Mouse (Mus musculus): ENCODE data around the gene Gm14124. TPM values are rescaled to one million over a fixed set of nuclear protein-coding genes. Genes with fewer than 3 reads are reported as not detected.
A peak's percentile ranks its signal among the peaks of the same experiment; 100 is the strongest.
"Not testable (repeated sequence)": the region's sequence is repeated elsewhere in the genome, so short reads cannot be mapped to it uniquely, and the experiment has no call there.

Gene Gm14124
- polyA plus RNA-seq (2014; fragmentation: Nextera tagmentation; extraction: Ambion mirVana) = not detected in 2 replicates

DNA sequence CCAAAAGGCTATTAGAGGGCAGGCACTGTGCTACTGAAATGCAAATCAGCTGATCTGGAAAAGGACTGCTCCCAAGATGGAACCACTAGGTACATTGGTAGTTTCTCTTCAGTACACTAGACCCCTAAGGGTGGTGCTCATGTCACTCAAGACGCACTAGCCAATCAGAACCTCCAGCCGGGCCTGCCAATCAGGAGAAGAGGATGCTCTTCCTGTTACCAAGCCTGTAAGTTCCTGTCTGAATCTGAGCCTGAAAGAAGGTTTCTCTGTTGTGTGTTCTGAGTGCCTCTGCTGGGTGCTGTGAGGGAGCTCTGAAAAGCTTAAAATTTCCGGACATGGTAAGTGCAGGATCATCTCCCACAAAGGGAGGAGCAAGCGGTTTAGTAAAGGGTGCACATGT is at the start of gene Gm14124:
TSS of gene Gm14124 (plus strand) at position 227 of the 400 bp plus-strand sequence.
- not testable (repeated sequence) for H3K9me3 ChIP-seq (ENCODE audit: control insufficient read depth, low read length); H3K4me1 ChIP-seq (ENCODE audit: control insufficient read depth, insufficient read depth, low read length); H3K27ac ChIP-seq (ENCODE audit: low read depth, low read length); H3K4me2 ChIP-seq (ENCODE audit: low read depth); H3K9ac ChIP-seq (ENCODE audit: low read length); ATAC-seq (ENCODE audit: insufficient read depth, low FRiP score, low TSS enrichment); DNase-seq (ENCODE audit: low spot score); H3K27me3 ChIP-seq (ENCODE audit: control insufficient read depth, insufficient read depth, low read length); H3K4me3 ChIP-seq (ENCODE audit: low read depth, low read length); H3K36me3 ChIP-seq (ENCODE audit: control insufficient read depth, insufficient read depth, low read length)
- WGBS = 85% methylated on average over 3 of the region's 4 CpGs

DNA sequence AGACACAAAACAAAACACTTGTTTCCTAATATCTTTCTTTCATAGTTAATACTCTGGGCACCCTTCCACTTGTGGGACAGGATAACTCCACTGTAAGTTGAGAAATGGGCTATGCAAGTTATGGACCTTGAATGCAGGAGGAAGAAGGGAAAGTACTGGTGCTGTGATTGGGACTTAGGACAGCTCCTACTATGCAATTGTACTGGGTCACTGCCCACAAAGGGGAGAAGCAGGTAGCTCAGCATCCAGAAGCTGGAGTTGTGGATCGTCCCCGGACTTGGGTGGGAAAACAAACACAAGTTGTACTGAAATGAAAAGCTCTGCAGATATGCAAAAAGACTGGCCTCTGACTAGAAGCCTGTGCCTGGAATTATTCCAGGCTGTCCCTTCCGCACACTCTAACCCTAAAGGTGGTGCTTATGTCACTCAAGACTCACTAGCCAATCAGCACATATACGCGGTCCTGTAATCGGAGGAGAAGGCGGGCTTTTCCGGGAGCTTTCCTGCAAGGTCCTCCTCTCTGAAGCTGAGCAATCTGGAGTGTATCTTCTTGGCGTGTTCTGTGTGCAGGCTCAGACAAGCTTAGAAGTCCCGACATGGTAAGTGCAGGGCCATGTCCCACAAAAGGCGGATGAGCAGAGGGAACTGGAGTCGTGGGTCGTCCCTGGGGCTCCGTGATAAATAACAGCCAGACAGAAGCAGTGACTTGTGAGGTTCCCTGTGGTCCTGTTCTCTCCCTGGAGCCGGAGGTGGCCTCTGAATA is 39.5 kb upstream of the Gm14124 start, which contains the start of gene Zfp937:
TSS of gene Zfp937 (plus strand) at position 474 of the 763 bp plus-strand sequence.
- ATAC-seq (ENCODE audit: insufficient read depth, low FRiP score, low TSS enrichment) = peak; percentile 99
- H3K36me3 ChIP-seq (ENCODE audit: control insufficient read depth, insufficient read depth, low read length); H3K4me1 ChIP-seq (ENCODE audit: control insufficient read depth, insufficient read depth, low read length); H3K27me3 ChIP-seq (ENCODE audit: control insufficient read depth, insufficient read depth, low read length); H3K9me3 ChIP-seq (ENCODE audit: control insufficient read depth, low read length); H3K27ac ChIP-seq (ENCODE audit: low read depth, low read length): not testable (repeated sequence)
- peak within 1 kb of the TSS; percentile 25 for H3K4me2 ChIP-seq (ENCODE audit: low read depth)
- H3K4me3 ChIP-seq (ENCODE audit: low read depth, low read length) = peak within 1 kb of the TSS; percentile 31
- WGBS = 1% methylated on average over 15 of the region's 15 CpGs
- DNase-seq (ENCODE audit: low spot score) = peak; percentile 71
- peak within 1 kb of the TSS; percentile 44; the same call in 1 of the 2 replicates for H3K9ac ChIP-seq (ENCODE audit: low read length)

DNA sequence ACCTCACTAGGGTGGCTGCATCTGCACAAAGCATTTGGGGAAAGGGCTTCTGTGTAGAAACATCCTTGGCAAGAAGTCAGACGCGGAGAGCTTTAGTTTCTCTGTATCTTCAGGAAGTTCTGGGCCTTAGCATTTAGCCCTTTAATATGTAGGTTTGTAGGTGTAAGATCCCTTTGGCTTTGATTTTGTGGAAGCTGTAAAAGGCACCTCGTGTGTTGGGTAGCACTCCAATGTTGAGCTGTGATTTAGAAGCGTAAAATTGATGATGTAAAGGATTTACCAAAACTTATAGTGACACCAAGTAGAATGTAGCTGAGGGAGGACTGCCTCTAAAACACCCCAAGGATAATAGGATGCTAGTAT is 39.0 kb upstream of the Gm14124 start:
- Histone ChIP-seq H3K4me3 (ENCODE audit: low read depth, low read length) (peak overlapping the region; percentile 31), H3K4me2 (ENCODE audit: low read depth) (peak overlapping the region; percentile 25), H3K9ac (ENCODE audit: low read length) (peak overlapping the region; percentile 44; the same call in 1 of the 2 replicates)
- H3K27me3 ChIP-seq (ENCODE audit: control insufficient read depth, insufficient read depth, low read length); H3K27ac ChIP-seq (ENCODE audit: low read depth, low read length); H3K9me3 ChIP-seq (ENCODE audit: control insufficient read depth, low read length); H3K36me3 ChIP-seq (ENCODE audit: control insufficient read depth, insufficient read depth, low read length); H3K4me1 ChIP-seq (ENCODE audit: control insufficient read depth, insufficient read depth, low read length); DNase-seq (ENCODE audit: low spot score): not testable (repeated sequence)
- ATAC-seq (ENCODE audit: insufficient read depth, low FRiP score, low TSS enrichment) = peak; percentile 17; the same call in 1 of the 2 replicates
- 0% methylated on average over 2 of the region's 4 CpGs for whole genome bisulfite sequencing

DNA sequence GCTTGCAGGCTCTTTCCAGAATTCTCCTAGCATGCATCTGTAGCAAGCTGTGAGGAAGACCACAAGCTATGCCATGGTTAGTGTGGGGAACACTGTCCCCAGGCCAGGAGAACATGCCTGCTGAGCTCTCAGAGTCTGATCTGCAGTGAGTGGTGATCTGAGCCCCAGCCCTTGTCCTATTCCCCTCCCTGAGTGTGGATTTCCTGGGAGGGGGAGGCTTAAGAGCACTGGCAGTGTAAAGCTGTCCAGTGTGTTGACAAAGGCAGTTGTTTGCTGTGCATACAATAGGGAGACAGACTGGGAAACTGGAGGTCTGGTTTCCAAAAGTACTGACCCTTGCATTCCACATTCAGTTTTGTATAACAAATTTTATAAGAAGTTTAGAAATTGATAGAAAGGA is 34.1 kb upstream of the Gm14124 start:
- not testable (repeated sequence) for H3K27me3 ChIP-seq (ENCODE audit: control insufficient read depth, insufficient read depth, low read length); ATAC-seq (ENCODE audit: insufficient read depth, low FRiP score, low TSS enrichment); H3K27ac ChIP-seq (ENCODE audit: low read depth, low read length); H3K4me1 ChIP-seq (ENCODE audit: control insufficient read depth, insufficient read depth, low read length); H3K4me2 ChIP-seq (ENCODE audit: low read depth); H3K36me3 ChIP-seq (ENCODE audit: control insufficient read depth, insufficient read depth, low read length); H3K9ac ChIP-seq (ENCODE audit: low read length); DNase-seq (ENCODE audit: low spot score); H3K9me3 ChIP-seq (ENCODE audit: control insufficient read depth, low read length); H3K4me3 ChIP-seq (ENCODE audit: low read depth, low read length)

DNA sequence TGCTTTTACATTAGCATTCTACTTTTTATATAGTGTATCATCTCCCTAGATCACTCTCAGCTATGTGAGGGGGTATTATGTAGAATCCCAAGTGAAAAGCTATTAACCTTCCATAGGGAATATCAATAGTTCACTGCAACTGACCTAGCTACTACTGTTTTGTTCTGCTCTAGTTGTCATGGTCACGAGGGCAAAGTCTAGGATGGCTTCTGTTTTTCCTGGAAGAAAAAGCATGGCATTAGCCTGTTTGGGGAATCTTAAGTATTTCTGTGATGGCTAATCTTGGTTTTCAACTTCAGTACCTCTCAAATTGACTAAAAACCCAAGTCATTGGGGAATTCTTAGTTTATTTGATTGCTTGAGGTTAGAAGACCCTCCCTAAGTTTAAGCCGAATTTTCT is 14.1 kb upstream of the Gm14124 start:
- WGBS = 90% methylated on average over 2 of the region's 2 CpGs
- H3K9me3 ChIP-seq (ENCODE audit: control insufficient read depth, low read length) = no peaks in the 10 kb centered on the region
- H3K27ac ChIP-seq (ENCODE audit: low read depth, low read length) = no peak overlapping the region
- DNase-seq (ENCODE audit: low spot score) (no peak), ATAC-seq (ENCODE audit: insufficient read depth, low FRiP score, low TSS enrichment) (no peak)
- H3K36me3 ChIP-seq (ENCODE audit: control insufficient read depth, insufficient read depth, low read length) = no peaks in the 10 kb centered on the region; the same call in 1 of the 2 replicates
- H3K27me3 ChIP-seq (ENCODE audit: control insufficient read depth, insufficient read depth, low read length) = no peaks in the 10 kb centered on the region
- H3K4me1 ChIP-seq (ENCODE audit: control insufficient read depth, insufficient read depth, low read length) = no peaks in the 10 kb centered on the region
- no peak overlapping the region for H3K9ac ChIP-seq (ENCODE audit: low read length)
- no peak overlapping the region for H3K4me2 ChIP-seq (ENCODE audit: low read depth)
- H3K4me3 ChIP-seq (ENCODE audit: low read depth, low read length) = no peak overlapping the region

DNA sequence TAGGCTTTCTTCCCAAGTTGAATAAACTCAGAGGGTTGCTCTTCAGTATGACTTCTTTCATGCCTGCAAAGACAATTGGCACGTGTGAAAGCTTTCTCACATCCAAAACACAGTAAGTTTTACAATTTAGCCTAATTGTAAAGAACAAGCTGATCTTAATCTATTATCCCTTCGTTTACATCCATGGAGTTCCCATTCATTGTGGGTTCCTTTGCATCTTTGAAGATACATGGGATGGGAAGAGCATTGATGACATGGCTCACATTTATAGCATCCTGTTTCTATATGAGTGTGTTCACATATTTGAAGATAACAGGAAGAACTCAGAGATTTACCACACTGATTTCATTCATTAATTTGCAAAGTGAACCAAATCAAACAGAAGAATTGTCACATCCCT is 1.8 kb upstream of the Gm14124 start, which contains the start of gene Gm21994:
TSS of gene Gm21994 (minus strand) at position 101 of the 400 bp plus-strand sequence.
- not testable (repeated sequence) for H3K4me1 ChIP-seq (ENCODE audit: control insufficient read depth, insufficient read depth, low read length); ATAC-seq (ENCODE audit: insufficient read depth, low FRiP score, low TSS enrichment); H3K27me3 ChIP-seq (ENCODE audit: control insufficient read depth, insufficient read depth, low read length); H3K27ac ChIP-seq (ENCODE audit: low read depth, low read length); H3K9me3 ChIP-seq (ENCODE audit: control insufficient read depth, low read length); H3K4me3 ChIP-seq (ENCODE audit: low read depth, low read length); H3K9ac ChIP-seq (ENCODE audit: low read length); DNase-seq (ENCODE audit: low spot score); H3K4me2 ChIP-seq (ENCODE audit: low read depth); H3K36me3 ChIP-seq (ENCODE audit: control insufficient read depth, insufficient read depth, low read length)
- WGBS = 65% methylated on average over 2 of the region's 2 CpGs

DNA sequence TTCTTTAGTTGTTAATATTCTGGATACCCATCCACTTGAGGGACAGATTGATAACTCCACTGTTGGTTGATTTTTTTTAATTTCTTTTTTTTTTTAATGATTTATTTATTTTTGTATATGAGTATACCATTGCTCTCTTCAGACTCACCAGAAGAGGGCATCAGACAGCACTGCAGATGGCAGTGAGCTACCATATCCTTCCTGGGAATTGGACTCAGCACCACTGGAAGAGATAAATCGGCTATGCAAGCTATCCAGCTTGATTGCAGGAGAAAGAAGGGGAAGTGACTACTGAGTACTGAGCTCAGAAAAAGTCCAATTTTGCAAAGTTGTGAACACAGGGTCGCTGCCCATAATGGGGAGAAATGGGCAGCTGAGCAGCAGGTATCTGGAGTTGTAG is 456 bp upstream of the Gm14124 start:
- not testable (repeated sequence) for H3K4me3 ChIP-seq (ENCODE audit: low read depth, low read length); H3K27ac ChIP-seq (ENCODE audit: low read depth, low read length); H3K27me3 ChIP-seq (ENCODE audit: control insufficient read depth, insufficient read depth, low read length); H3K4me1 ChIP-seq (ENCODE audit: control insufficient read depth, insufficient read depth, low read length); H3K9ac ChIP-seq (ENCODE audit: low read length); DNase-seq (ENCODE audit: low spot score); H3K4me2 ChIP-seq (ENCODE audit: low read depth); H3K9me3 ChIP-seq (ENCODE audit: control insufficient read depth, low read length); ATAC-seq (ENCODE audit: insufficient read depth, low FRiP score, low TSS enrichment); H3K36me3 ChIP-seq (ENCODE audit: control insufficient read depth, insufficient read depth, low read length)
- 61% methylated on average over 2 of the region's 2 CpGs for WGBS

DNA sequence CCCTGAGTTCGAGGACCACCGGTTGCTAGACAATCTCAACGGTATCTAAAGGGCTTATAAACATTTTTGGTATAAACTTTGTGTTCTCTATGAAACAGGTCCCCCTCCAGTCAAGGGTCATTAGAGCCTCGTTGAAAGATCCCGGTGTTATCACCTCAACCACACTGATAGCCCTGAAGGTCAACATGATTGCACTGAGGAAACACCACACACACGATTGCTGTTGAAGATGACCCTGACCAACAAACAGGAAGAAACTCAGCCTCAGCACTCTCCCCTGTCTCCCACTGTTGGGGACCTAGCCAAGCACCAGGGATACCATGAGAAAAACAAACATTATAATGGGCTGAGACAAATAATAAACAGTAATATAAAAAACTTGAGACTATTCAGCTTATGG is 36.4 kb downstream of the Gm14124 start:
- ATAC-seq (ENCODE audit: insufficient read depth, low FRiP score, low TSS enrichment) = no peak

DNA sequence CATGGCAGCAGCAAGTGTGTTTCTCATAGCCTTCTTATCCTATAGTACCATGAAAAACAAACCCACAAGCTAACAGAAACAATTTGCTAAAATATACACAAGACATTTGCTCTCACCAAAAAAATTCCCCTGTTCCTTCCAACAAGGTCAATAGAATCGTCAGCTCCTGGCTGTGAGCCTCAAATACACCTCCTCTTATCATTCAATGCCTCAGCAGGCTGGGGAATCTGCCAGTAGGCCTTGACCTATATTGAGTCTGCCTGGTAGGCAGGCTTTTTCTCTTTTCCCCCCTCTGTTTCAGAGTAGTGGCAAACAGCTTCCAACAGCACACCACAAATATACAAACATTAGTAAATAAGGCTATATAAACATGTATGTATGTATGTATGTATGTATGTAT is 41.8 kb downstream of the Gm14124 start:
- WGBS = 50% methylated on average over 1 of the region's 1 CpGs
- Histone ChIP-seq H3K9me3 (ENCODE audit: control insufficient read depth, low read length) (no peaks in the 10 kb centered on the region), H3K9ac (ENCODE audit: low read length) (no peak overlapping the region), H3K4me3 (ENCODE audit: low read depth, low read length) (no peak overlapping the region), H3K4me2 (ENCODE audit: low read depth) (no peak overlapping the region), H3K27me3 (ENCODE audit: control insufficient read depth, insufficient read depth, low read length) (no peaks in the 10 kb centered on the region), H3K36me3 (ENCODE audit: control insufficient read depth, insufficient read depth, low read length) (no peaks in the 10 kb centered on the region), H3K4me1 (ENCODE audit: control insufficient read depth, insufficient read depth, low read length) (no peaks in the 10 kb centered on the region), H3K27ac (ENCODE audit: low read depth, low read length) (no peak overlapping the region)
- ATAC-seq (ENCODE audit: insufficient read depth, low FRiP score, low TSS enrichment) (no peak), DNase-seq (ENCODE audit: low spot score) (no peak)

More for the DNA sequence above, 36.4 kb downstream of the Gm14124 start:
- Histone ChIP-seq H3K4me3 (ENCODE audit: low read depth, low read length) (no peak overlapping the region), H3K27me3 (ENCODE audit: control insufficient read depth, insufficient read depth, low read length) (no peaks in the 10 kb centered on the region), H3K9me3 (ENCODE audit: control insufficient read depth, low read length) (no peaks in the 10 kb centered on the region), H3K4me1 (ENCODE audit: control insufficient read depth, insufficient read depth, low read length) (no peaks in the 10 kb centered on the region), H3K36me3 (ENCODE audit: control insufficient read depth, insufficient read depth, low read length) (no peaks in the 10 kb centered on the region), H3K9ac (ENCODE audit: low read length) (no peak overlapping the region), H3K4me2 (ENCODE audit: low read depth) (no peak overlapping the region), H3K27ac (ENCODE audit: low read depth, low read length) (no peak overlapping the region)
- no peak for DNase-seq (ENCODE audit: low spot score)
- WGBS = 88% methylated on average over 6 of the region's 6 CpGs
